Mouse (Mus musculus) WW6 (cell line): ENCODE results near the gene Hist1h3f.
"Not testable (repeated sequence)": the region's sequence is repeated elsewhere in the genome, so short reads cannot be mapped to it uniquely, and the experiment has no call there.

Experiments used
- DNase-seq: peaks from one replicate; pipeline ENCODE4 v3.0.0-alpha.2; 2013; ENCODE audit warnings: low read depth, low spot score

Hist1h3f gene

GRCm38 (mm10) chr13:23581408-23582218 lies 37.8 kb downstream of the Hist1h3f start, which contains the start of gene Hist1h4d:
Gene Hist1h4d, plus strand, starts transcription at chr13:23581598.
- DNase-seq: no peak

DNA sequence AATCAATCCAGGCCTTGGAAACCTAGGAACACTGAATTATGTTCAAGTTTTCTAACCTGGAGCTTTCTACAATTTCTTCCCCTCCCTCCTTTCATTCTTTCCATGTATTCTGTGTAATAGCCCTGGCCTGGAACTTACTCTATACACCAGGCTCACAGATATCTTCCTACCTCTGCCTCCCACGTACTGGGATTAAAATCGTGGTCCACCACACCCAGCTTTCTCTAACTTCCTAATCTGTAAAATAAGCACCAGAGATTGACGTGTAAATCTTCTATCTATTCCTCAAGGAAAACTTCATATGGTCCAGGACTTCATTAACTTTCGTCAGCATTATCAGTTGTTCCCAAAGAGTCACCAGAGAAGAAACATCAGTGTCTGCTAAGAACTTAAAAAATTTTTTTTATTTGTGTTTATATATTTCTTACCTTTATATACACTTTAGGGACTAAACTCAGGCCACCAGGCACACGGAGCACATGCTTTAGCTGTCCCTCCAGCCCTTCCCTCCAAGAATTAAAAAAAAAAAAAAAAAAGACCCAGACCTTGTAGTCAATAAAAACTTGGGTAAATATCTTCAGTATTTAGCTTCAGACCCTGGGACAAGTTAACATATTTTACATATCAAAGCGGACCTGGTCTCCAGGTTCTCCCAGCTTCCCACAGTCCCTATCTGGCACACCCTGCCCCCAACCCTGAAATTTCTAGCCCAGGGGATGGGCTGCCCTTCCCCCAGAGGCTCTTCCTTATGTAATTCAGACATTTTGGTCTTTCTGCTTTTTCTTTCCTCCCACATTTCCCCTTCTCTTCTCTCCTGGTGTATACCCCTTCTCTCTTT lies 38.6 kb downstream of the Hist1h3f start:
- DNase-seq: no peak

GRCm38 (mm10) chr13:23583387-23584068 lies 39.7 kb downstream of the Hist1h3f start:
- DNase-seq: no peak

- no peak for DNase-seq
These were observed 40.5 kb downstream of the Hist1h3f start for GRCm38 (mm10) chr13:23584331-23584730.

GRCm38 (mm10) chr13:23585029-23585441 lies 41.2 kb downstream of the Hist1h3f start:
- no peak for DNase-seq

DNA sequence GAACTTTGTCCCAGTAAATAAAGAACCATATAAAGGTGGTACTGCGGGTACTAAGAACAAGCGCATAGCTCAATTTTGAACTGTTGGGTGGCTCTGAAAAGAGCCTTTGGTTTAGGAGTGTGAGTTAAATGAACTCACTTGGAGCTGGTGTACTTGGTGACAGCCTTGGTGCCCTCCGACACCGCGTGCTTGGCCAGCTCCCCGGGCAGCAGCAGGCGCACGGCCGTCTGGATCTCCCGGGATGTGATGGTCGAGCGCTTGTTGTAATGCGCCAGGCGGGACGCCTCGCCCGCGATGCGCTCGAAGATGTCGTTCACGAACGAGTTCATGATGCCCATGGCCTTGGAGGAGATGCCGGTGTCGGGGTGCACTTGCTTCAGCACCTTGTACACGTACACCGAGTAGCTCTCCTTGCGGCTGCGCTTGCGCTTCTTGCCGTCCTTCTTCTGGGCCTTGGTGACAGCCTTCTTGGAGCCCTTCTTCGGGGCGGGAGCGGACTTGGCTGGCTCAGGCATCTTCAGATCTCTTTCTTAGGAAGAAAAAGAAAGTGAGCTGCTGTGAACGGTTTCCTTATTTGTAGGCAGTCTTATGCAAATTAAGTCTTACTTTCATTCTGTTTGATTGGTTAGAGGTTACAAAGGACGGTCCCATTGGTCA lies 41.7 kb downstream of the Hist1h3f start:
- not testable (repeated sequence) for DNase-seq

DNA sequence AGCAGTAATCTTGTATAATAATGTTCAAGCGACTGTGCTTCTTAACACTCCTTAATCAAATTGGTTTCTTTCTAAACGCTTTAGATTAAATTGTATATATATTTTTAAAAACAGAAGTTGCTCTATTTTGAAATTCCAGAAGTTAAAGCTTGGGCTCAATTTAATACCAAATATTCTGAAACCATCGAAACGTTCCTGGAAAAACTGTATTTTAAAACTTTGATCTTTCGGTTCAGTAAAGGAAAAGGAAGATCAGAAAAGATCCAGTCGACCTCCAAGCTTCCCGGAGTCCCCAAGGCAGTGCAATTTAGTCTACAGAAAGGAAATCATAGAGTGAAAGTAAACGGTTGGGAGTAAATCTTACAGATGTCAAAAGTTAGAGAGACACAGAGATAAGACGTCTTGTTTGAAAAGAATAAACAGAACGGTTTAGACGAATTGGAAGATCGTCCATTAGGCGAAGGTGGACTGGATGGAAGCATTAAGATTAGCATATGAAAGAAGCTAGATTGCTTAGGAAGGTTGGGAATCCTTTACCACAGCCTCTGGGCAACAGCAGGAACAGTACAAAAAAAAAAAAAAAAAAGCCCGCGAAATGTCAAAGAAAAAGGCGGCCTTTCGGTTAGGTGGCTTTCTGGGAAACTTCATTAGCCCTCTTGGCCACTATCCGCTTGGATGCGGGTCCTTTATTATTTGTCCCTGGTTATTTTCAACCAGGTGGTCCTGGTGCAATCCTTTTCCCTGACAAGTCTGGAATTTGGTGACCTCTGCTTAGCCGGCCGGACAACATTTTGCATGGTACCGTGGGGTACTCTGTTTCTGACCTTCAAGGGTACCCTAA lies 42.5 kb downstream of the Hist1h3f start:
- DNase-seq: no peak

- no peak for DNase-seq
These were observed 43.0 kb downstream of the Hist1h3f start for GRCm38 (mm10) chr13:23586940-23587225.

DNA sequence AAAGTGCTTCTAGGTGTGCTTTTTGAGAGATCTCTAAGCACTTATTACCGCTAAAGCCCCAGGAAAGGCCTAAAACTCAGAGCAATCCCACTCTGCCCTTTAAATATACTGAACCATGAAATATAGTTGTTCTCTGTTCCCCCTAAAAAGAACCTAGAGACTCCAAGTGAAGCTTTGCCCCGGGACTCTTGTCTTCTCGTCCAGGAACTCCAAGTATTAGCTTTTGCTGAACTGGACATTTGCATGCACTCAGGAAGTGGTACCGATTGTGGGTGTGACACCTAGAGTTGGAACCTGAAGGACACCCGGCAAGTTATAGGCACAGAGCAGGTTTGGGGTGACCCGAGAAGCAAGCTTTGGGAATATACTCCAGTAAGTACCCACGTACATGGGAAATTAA lies 47.4 kb downstream of the Hist1h3f start:
- DNase-seq: no peak

DNA sequence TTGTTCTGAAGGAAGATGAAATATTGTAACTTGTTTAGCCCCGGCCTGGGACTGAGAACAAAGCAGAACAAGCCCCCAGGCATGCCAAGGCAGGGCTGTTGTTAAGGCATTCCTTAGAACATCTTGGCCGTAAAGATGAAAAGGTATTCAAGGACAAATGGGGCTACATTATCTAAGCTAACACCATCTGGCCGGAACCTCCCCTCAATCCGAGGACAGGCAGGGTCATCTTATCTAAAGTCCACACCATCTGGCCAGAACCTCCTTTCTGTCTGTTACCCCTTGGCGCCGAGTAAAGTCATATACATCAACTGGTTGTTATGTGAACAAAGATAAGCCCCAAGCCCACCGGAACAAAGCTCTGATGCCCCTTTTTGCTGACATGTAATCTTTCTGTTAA lies 48.0 kb downstream of the Hist1h3f start:
- not testable (repeated sequence) for DNase-seq

GRCm38 (mm10) chr13:23592614-23593013 lies 48.8 kb downstream of the Hist1h3f start:
- DNase-seq: no peak

DNA sequence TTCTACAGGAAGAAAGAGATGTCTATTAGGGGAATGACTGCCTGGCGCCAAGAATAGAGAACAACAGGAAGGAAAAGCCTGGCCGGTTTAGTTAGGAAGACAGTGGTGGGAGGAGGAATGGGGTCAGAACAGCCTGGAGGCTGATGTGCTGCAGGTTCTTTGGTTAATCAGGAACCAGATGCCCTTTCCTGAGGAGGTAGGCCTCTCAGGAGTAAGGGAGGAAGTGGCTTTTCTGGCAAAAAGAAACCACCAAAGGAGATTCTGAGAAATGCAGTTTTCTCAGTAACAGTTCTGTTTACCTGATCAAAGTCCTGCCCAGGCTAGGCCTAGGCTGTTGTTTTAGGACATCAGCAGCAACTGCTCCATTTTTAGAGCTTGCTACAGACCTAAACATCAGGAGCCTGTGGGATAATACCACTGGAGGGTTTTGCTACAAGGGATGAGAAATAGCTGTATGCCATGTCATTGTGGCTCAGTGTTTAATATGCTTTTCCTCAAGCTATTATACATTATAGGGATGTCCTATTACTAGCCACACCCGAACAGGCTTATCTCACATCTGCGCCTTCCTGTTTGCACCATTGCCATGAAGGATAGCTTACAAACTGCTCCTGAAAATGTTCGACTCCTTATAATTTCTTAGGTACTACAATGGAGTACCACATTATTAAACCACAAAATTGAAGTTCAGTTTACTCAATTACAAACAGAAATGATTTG lies 49.4 kb downstream of the Hist1h3f start:
- DNase-seq: no peak
